Mouse (Mus musculus) ovary, postnatal 36 days (tissue): ENCODE results near the gene Hist1h1d.

ENCODE experiments used
- DNase-seq: peaks from one replicate; pipeline ENCODE4 v3.0.0; 2022; ENCODE audit warnings: low spot score, mixed read lengths

Gene Hist1h1d

GRCm38 (mm10) chr13:23552962-23553361 is at the start of gene Hist1h1d:
Gene Hist1h1d, plus strand, starts transcription at chr13:23553262.
- DNase-seq: no peak

GRCm38 (mm10) chr13:23503797-23504196 is 49.3 kb upstream of the Hist1h1d start:
- no peak for DNase-seq

GRCm38 (mm10) chr13:23505662-23506345 is 47.3 kb upstream of the Hist1h1d start:
- no peak for DNase-seq

GRCm38 (mm10) chr13:23506351-23506750 is 46.7 kb upstream of the Hist1h1d start:
- peak; percentile 15 for DNase-seq

- DNase-seq: no peak
These were observed 46.1 kb upstream of the Hist1h1d start for GRCm38 (mm10) chr13:23506819-23507515.

GRCm38 (mm10) chr13:23510127-23510526 is 42.9 kb upstream of the Hist1h1d start:
- DNase-seq: no peak

GRCm38 (mm10) chr13:23513517-23513916 is 39.5 kb upstream of the Hist1h1d start:
- no peak for DNase-seq

GRCm38 (mm10) chr13:23515281-23515680 is 37.8 kb upstream of the Hist1h1d start:
- DNase-seq: no peak

- DNase-seq: no peak
These were observed 37.0 kb upstream of the Hist1h1d start for GRCm38 (mm10) chr13:23515826-23516620.

GRCm38 (mm10) chr13:23516822-23517602 is 36.0 kb upstream of the Hist1h1d start:
- DNase-seq: peak; percentile 69

GRCm38 (mm10) chr13:23517603-23518294 is 35.3 kb upstream of the Hist1h1d start:
- DNase-seq: peak; percentile 83

- no peak for DNase-seq
These were observed 34.8 kb upstream of the Hist1h1d start for GRCm38 (mm10) chr13:23518295-23518603.

- DNase-seq: peak; percentile 42
These were observed 34.2 kb upstream of the Hist1h1d start for GRCm38 (mm10) chr13:23518885-23519284.

- DNase-seq: peak; percentile 67
These were observed 33.6 kb upstream of the Hist1h1d start for GRCm38 (mm10) chr13:23519416-23519815.

GRCm38 (mm10) chr13:23521703-23522102 is 31.4 kb upstream of the Hist1h1d start:
- DNase-seq: peak; percentile 73

- DNase-seq: no peak
These were observed 29.1 kb upstream of the Hist1h1d start for GRCm38 (mm10) chr13:23523976-23524375.

GRCm38 (mm10) chr13:23524654-23525053 is 28.4 kb upstream of the Hist1h1d start:
- peak; percentile 81 for DNase-seq

GRCm38 (mm10) chr13:23525901-23526300 is 27.2 kb upstream of the Hist1h1d start:
- DNase-seq: peak; percentile 15

GRCm38 (mm10) chr13:23526312-23526711 is 26.8 kb upstream of the Hist1h1d start:
- peak; percentile 85 for DNase-seq

- DNase-seq: no peak
These were observed 24.1 kb upstream of the Hist1h1d start for GRCm38 (mm10) chr13:23529005-23529404.

GRCm38 (mm10) chr13:23529480-23530165 is 23.4 kb upstream of the Hist1h1d start:
- DNase-seq: no peak
